Mouse (Mus musculus): ENCODE results near the gene Frem1.

Frem1 gene

GRCm38 (mm10) chr4:82872548-82872947 is 179.6 kb downstream of the Frem1 start:
- no peak for DNase-seq (ENCODE audit: extremely low spot score)

DNA sequence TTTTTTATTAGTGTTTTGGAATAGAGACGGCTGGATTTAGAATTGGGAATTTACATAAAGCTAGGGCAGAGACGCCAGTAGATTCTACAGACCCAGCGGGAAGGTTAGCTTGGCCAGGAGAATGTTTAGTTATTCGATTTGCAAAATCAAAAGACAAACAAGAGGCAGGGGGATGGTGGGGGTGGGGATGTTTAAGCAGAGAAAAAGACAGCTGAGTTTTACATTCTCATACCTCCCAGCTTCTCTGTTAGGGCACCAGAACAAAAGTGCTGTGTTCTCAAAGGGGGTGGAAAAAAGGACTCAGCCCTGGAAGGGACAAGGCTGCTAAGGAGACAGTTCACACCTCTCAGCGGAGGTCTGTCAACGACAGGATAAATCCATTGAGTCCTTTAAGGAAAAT is 180.0 kb downstream of the Frem1 start:
- DNase-seq (ENCODE audit: extremely low spot score) = no peak

GRCm38 (mm10) chr4:82870931-82871330 is 181.2 kb downstream of the Frem1 start:
- DNase-seq (ENCODE audit: extremely low spot score) = no peak

- DNase-seq (ENCODE audit: extremely low spot score) = no peak
Measured at GRCm38 (mm10) chr4:82867731-82868445, 184.3 kb downstream of the Frem1 start.

- no peak for DNase-seq (ENCODE audit: extremely low spot score)
Measured at GRCm38 (mm10) chr4:82867111-82867510, 185.0 kb downstream of the Frem1 start.

DNA sequence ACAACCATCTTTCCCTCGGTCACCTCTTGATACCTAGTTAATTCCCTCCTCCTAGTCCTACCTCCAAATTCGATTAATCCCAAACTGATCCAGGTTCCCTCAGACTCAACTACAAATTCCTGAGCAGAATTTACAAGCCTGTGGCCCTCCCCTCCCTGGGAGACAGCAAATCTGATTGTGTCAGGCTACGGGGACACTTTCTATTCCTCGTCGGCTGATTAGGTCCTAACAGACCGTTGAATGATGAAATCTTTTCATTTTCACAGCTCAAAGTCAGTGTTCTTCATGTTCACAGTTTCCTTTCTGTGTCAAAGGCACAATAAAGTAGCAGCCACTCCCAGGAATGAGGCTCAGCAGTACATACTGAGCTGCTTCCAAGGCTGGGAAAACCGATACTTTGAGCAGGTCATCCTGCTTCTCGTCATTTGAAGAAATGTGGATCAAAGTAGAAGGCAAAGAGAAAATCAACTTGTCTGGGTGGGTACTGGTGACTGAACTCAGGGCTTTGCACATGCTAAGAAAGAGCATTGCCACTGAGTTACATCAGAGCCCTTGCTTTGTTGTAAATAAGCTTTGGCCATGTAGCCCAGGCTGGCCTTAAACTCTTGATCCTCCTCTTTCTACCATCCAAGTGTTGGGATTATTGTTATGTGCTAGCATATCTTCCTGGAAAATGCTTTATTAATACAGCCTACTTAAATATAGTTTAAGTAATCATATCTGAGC is 187.0 kb downstream of the Frem1 start:
- no peak for DNase-seq (ENCODE audit: extremely low spot score)

DNA sequence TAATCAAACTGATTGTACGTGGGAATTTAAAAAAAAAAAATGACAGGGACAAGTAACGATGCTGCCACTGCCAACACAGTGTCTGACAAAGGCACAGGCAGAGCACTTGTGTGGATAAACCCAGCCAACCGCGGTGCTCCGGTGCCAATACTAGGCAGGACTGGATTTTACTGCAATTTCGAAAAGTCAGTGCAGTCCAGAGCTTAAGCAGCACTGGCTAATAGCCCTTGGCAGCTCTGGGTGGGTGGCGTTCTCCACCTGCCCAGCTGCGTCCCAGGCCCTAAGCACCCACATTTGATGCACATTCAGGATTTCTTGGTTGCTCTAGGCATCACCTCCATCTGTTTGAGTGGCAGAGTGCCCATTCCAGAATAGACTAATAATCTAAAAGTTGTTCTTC is 188.8 kb downstream of the Frem1 start:
- no peak for DNase-seq (ENCODE audit: extremely low spot score)

GRCm38 (mm10) chr4:82861451-82861850 is 190.7 kb downstream of the Frem1 start:
- DNase-seq (ENCODE audit: extremely low spot score) = no peak

DNA sequence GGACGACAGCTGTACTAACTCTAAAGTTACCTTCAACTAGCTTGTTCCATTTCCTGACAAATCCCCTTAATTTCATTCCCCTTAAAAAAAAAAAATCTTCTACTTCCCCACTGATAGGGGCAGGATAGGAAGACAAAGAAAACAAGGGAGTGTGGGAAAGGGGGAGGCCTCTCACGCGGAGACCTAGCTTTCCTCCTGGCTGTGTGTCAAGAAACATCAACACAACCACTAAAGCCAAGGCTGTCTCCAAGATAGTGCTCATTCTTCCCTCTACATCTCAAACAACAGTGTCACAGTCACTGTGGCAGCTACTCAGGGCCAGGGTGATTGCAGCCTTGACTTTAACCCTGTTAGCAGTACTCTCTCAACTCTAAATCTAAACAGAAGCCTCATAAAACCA is 191.6 kb downstream of the Frem1 start:
- no peak for DNase-seq (ENCODE audit: extremely low spot score)

GRCm38 (mm10) chr4:82859131-82860125 is 192.7 kb downstream of the Frem1 start, which contains the start of gene Zdhhc21:
Zdhhc21 (minus strand) TSS chr4:82859958.
- DNase-seq (ENCODE audit: extremely low spot score) = peak; percentile 69

- peak; percentile 4 for DNase-seq (ENCODE audit: extremely low spot score)
Measured at GRCm38 (mm10) chr4:82858431-82859010, 193.6 kb downstream of the Frem1 start.

- no peak for DNase-seq (ENCODE audit: extremely low spot score)
Measured at GRCm38 (mm10) chr4:82856986-82857385, 195.2 kb downstream of the Frem1 start.

DNA sequence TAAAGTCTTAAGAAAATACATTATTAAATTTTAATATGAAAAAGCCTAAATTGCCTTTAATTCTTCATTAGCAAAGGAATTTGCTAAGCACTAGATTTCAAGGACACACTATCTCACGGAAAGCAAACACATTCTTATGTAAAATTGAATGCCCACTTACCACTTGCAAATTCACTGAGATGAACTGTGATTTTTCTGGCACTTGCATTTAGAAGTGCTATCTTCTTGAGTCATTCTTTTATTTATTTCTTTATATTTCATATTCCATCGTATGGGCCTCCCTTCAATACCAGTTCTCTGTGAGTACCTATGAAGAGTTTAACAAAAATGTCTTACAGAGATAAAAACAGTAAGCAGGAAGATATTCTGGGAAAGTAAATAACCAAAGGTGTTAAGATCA is 198.3 kb downstream of the Frem1 start:
- no peak for DNase-seq (ENCODE audit: extremely low spot score)

- DNase-seq (ENCODE audit: extremely low spot score) = no peak
Measured at GRCm38 (mm10) chr4:82848552-82849234, 203.4 kb downstream of the Frem1 start.
